Mouse (Mus musculus): ENCODE results near the gene Cyp4b1. TPM values are rescaled to one million over a fixed set of nuclear protein-coding genes. Genes with fewer than 3 reads are reported as not detected.
"Not testable (repeated sequence)": the region's sequence is repeated elsewhere in the genome, so short reads cannot be mapped to it uniquely, and the experiment has no call there.

Gene Cyp4b1
- polyA plus RNA-seq, 1 experiment from 2014 or later, result 0.62 TPM

- H3K36me3 ChIP-seq, result no peaks in the 10 kb centered on the region
- H3K9me3 ChIP-seq, result no peaks in the 10 kb centered on the region
- DNase-seq (ENCODE audit: low spot score), result no peak
- no peak overlapping the region for H3K27ac ChIP-seq
- no peaks in the 10 kb centered on the region for H3K27me3 ChIP-seq (ENCODE audit: insufficient read depth, poor library complexity, severe bottlenecking)
- no peak overlapping the region for H3K4me3 ChIP-seq
- H3K4me1 ChIP-seq, result no peaks in the 10 kb centered on the region
These were observed 33.5 kb downstream of the Cyp4b1 start for GRCm38 (mm10) chr4:115614005-115614404.

GRCm38 (mm10) chr4:115600611-115601010, 46.9 kb downstream of the Cyp4b1 start, which contains the start of gene Cyp4a32:
Gene Cyp4a32, plus strand, starts transcription at chr4:115600969.
- not testable (repeated sequence) for H3K36me3 ChIP-seq; H3K27me3 ChIP-seq (ENCODE audit: insufficient read depth, poor library complexity, severe bottlenecking); H3K27ac ChIP-seq; H3K9me3 ChIP-seq; H3K4me3 ChIP-seq; DNase-seq (ENCODE audit: low spot score); H3K4me1 ChIP-seq
- 80% methylated on average over 8 of the region's 8 CpGs for WGBS

- 61% methylated on average over 2 of the region's 2 CpGs for WGBS
- Histone ChIP-seq H3K36me3 (no peaks in the 10 kb centered on the region), H3K27me3 (ENCODE audit: insufficient read depth, poor library complexity, severe bottlenecking) (no peaks in the 10 kb centered on the region), H3K9me3 (no peaks in the 10 kb centered on the region), H3K4me3 (no peak overlapping the region), H3K27ac (no peak overlapping the region), H3K4me1 (no peaks in the 10 kb centered on the region)
- no peak for DNase-seq (ENCODE audit: low spot score)
These were observed 50.6 kb downstream of the Cyp4b1 start for GRCm38 (mm10) chr4:115596824-115597336.

GRCm38 (mm10) chr4:115596357-115596756, 51.2 kb downstream of the Cyp4b1 start:
- 83% methylated on average over 1 of the region's 1 CpGs for WGBS
- H3K4me3 ChIP-seq, result no peak overlapping the region
- H3K9me3 ChIP-seq, result no peaks in the 10 kb centered on the region
- no peaks in the 10 kb centered on the region for H3K27me3 ChIP-seq (ENCODE audit: insufficient read depth, poor library complexity, severe bottlenecking)
- H3K36me3 ChIP-seq, result no peaks in the 10 kb centered on the region
- no peak for DNase-seq (ENCODE audit: low spot score)
- no peak overlapping the region for H3K27ac ChIP-seq
- no peaks in the 10 kb centered on the region for H3K4me1 ChIP-seq

GRCm38 (mm10) chr4:115583036-115583435, 64.5 kb downstream of the Cyp4b1 start:
- peak; percentile 82 for DNase-seq (ENCODE audit: low spot score)
- no peak overlapping the region for H3K4me3 ChIP-seq
- no peaks in the 10 kb centered on the region for H3K27me3 ChIP-seq (ENCODE audit: insufficient read depth, poor library complexity, severe bottlenecking)
- no peaks in the 10 kb centered on the region for H3K9me3 ChIP-seq
- no peaks in the 10 kb centered on the region for H3K4me1 ChIP-seq
- H3K27ac ChIP-seq, result no peak overlapping the region
- no peaks in the 10 kb centered on the region for H3K36me3 ChIP-seq

GRCm38 (mm10) chr4:115575776-115576175, 71.7 kb downstream of the Cyp4b1 start:
- Histone ChIP-seq H3K27ac (no peak overlapping the region), H3K36me3 (no peaks in the 10 kb centered on the region), H3K4me3 (no peak overlapping the region), H3K27me3 (ENCODE audit: insufficient read depth, poor library complexity, severe bottlenecking) (no peaks in the 10 kb centered on the region), H3K9me3 (no peaks in the 10 kb centered on the region), H3K4me1 (no peaks in the 10 kb centered on the region)
- no peak for DNase-seq (ENCODE audit: low spot score)
- 70% methylated on average over 2 of the region's 2 CpGs for WGBS

- Histone ChIP-seq H3K36me3 (no peaks in the 10 kb centered on the region), H3K27me3 (ENCODE audit: insufficient read depth, poor library complexity, severe bottlenecking) (no peaks in the 10 kb centered on the region), H3K27ac (no peak overlapping the region), H3K4me3 (no peak overlapping the region), H3K4me1 (no peaks in the 10 kb centered on the region), H3K9me3 (no peaks in the 10 kb centered on the region)
- no peak for DNase-seq (ENCODE audit: low spot score)
- 76% methylated on average over 3 of the region's 3 CpGs for WGBS
These were observed 72.3 kb downstream of the Cyp4b1 start for GRCm38 (mm10) chr4:115575255-115575654.

Other genes starting within 250 kb of the Cyp4b1 start
- not detected in 2 replicates for gene Cyp4a12b, start 236.1 kb downstream of the Cyp4b1 start, polyA plus RNA-seq (2016; fragmentation: Nextera tagmentation; extraction: Ambion mirVana)
- not detected in 2 replicates for gene Cyp4a30b, start 195.1 kb downstream of the Cyp4b1 start, polyA plus RNA-seq (2016; fragmentation: Nextera tagmentation; extraction: Ambion mirVana)
- not detected in 2 replicates for gene Cyp4a14, start 151.6 kb downstream of the Cyp4b1 start, polyA plus RNA-seq (2016; fragmentation: Nextera tagmentation; extraction: Ambion mirVana)
- gene Cyp4a10, start 129.5 kb downstream of the Cyp4b1 start, polyA plus RNA-seq (2016; fragmentation: Nextera tagmentation; extraction: Ambion mirVana), result not detected in 2 replicates
- gene Cyp4a31, start 84.1 kb downstream of the Cyp4b1 start, polyA plus RNA-seq (2016; fragmentation: Nextera tagmentation; extraction: Ambion mirVana), result not detected in 2 replicates
- not detected in 2 replicates for gene Cyp4a32, start 46.8 kb downstream of the Cyp4b1 start, polyA plus RNA-seq (2016; fragmentation: Nextera tagmentation; extraction: Ambion mirVana)
- 33.2 and 34.4 TPM in 2 replicates for gene Efcab14, start 90.0 kb upstream of the Cyp4b1 start, polyA plus RNA-seq (2016; fragmentation: Nextera tagmentation; extraction: Ambion mirVana)
- gene Tex38, start 133.3 kb upstream of the Cyp4b1 start, polyA plus RNA-seq (2016; fragmentation: Nextera tagmentation; extraction: Ambion mirVana), result 0.55 and 0.62 TPM in 2 replicates
- 60.0 and 67.2 TPM in 2 replicates for gene Atpaf1, start 137.1 kb upstream of the Cyp4b1 start, polyA plus RNA-seq (2016; fragmentation: Nextera tagmentation; extraction: Ambion mirVana)
- 5.9 and 9.8 TPM in 2 replicates for gene Mob3c, start 180.4 kb upstream of the Cyp4b1 start, polyA plus RNA-seq (2016; fragmentation: Nextera tagmentation; extraction: Ambion mirVana)
- 22.7 and 23.0 TPM in 2 replicates for gene Mknk1, start 191.5 kb upstream of the Cyp4b1 start, polyA plus RNA-seq (2016; fragmentation: Nextera tagmentation; extraction: Ambion mirVana)
- not detected in 2 replicates for gene Kncn, start 236.7 kb upstream of the Cyp4b1 start, polyA plus RNA-seq (2016; fragmentation: Nextera tagmentation; extraction: Ambion mirVana)
- gene 6430628N08Rik, start 242.9 kb upstream of the Cyp4b1 start, polyA plus RNA-seq (2016; fragmentation: Nextera tagmentation; extraction: Ambion mirVana), result not detected in 2 replicates